8 mouse cellular contexts compared by ENCODE assay signal in genomic region chr15:59728131-59728601, GRCm38 (mm10).
DNase-seq lines count a peak whose midpoint lies in the region; ATAC-seq lines count a peak whose summit lies in the region.

No protein-coding gene starts in this region.

- H3K4me2 ChIP-seq in heart, embryonic 15.5 days: no peak overlapping the region

- no peaks in the 10 kb centered on the region for H3K36me3 ChIP-seq in heart, embryonic 15.5 days
- H3K36me3 ChIP-seq in hindbrain, embryonic 10.5 days: no peaks in the 10 kb centered on the region

- peak; percentile 79 for DNase-seq in ovary, adult 18-20 months (ENCODE audit: low spot score)
- DNase-seq in ovary, postnatal 10 days (ENCODE audit: low spot score): no peak
- peak; percentile 59 for DNase-seq in liver
- DNase-seq in right cerebral cortex, adult 2 months (ENCODE audit: low spot score in 2 of 2): peak; percentile 47 to 53
- no peak for DNase-seq in embryo, embryonic 9.5 days (ENCODE audit: extremely low spot score)
- DNase-seq in hindbrain, embryonic 10.5 days (ENCODE audit: low spot score): no peak

- H3K27me3 ChIP-seq in heart, embryonic 15.5 days: no peaks in the 10 kb centered on the region
- H3K27me3 ChIP-seq in hindbrain, embryonic 10.5 days (ENCODE audit: insufficient read depth, poor library complexity, severe bottlenecking): no peaks in the 10 kb centered on the region

- no peaks in the 10 kb centered on the region for H3K9me3 ChIP-seq in heart, embryonic 15.5 days (replicated peaks)
- no peaks in the 10 kb centered on the region for H3K9me3 ChIP-seq in hindbrain, embryonic 10.5 days

- H3K4me1 ChIP-seq in brown adipose tissue, adult 24 weeks (ENCODE audit: control insufficient read depth, insufficient read depth, insufficient read length, low read length): peaks cover 10% of the 10 kb centered on the region; the same call in 1 of the 2 replicates
- no peaks in the 10 kb centered on the region for H3K4me1 ChIP-seq in heart, embryonic 15.5 days (replicated peaks)
- H3K4me1 ChIP-seq in hindbrain, embryonic 10.5 days (replicated peaks): 0 out of 2 replicates have a peak, but pooled peaks cover 3% of the 10 kb centered on the region

- peak overlapping the region; percentile 67 for H3K27ac ChIP-seq in brown adipose tissue, adult 24 weeks (replicated peaks; ENCODE audit: low read depth, low read length)
- 0 out of 2 replicates have a peak overlapping the region, but pooled peaks have one; percentile 41 for H3K27ac ChIP-seq in heart, embryonic 15.5 days
- no peak overlapping the region for H3K27ac ChIP-seq in hindbrain, embryonic 10.5 days

- no peak overlapping the region for H3K9ac ChIP-seq in heart, embryonic 15.5 days

- WGBS in heart, embryonic 15.5 days: 62% methylated on average over 8 of the region's 8 CpGs
- 76% methylated on average over 8 of the region's 8 CpGs for WGBS in hindbrain, embryonic 10.5 days

- ATAC-seq in heart, embryonic 15.5 days (replicated peaks; ENCODE audit: insufficient number of reproducible peaks, insufficient read depth, low FRiP score, low read depth): 0 out of 2 replicates have a peak, but pooled peaks have one; percentile 55

- no peak overlapping the region for H3K4me3 ChIP-seq in brown adipose tissue, adult 24 weeks (ENCODE audit: insufficient read depth, low read depth, low read length)
- no peak overlapping the region for H3K4me3 ChIP-seq in heart, embryonic 15.5 days
- H3K4me3 ChIP-seq in hindbrain, embryonic 10.5 days: no peak overlapping the region

Comparison
In these comparisons a context has a peak if more than half of its experiments do, and no peak if none do; other contexts are left out.
1. DNase-seq: peak in ovary, adult 18-20 months (single experiment), liver (single experiment) and right cerebral cortex, adult 2 months (2 of 2); none in ovary, postnatal 10 days (single experiment), embryo, embryonic 9.5 days (single experiment) and hindbrain, embryonic 10.5 days (single experiment).